ENCODE assay signal across 25 mouse cellular contexts in the genomic region with DNA sequence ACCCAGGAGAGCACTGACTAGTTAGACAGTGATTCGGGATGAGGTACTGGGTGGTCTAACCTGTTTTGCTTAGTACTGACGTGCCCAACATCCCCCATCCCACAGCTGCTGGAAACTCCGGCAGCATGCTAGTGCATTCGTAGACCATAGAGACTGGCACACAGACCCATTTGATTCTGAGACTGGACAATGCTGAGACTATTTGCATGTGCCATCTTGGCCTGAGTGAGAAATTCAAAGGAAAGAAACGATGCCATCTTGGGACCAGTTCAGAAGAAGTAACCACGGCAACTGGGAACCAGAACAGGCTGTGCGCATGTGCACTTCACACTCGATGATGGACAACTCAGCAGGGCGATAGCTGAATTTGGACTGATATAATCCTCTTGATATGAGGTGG.
A peak's percentile ranks its signal among the peaks of the same experiment; 100 is the strongest.
DNase-seq lines count a peak whose midpoint lies in the region; ATAC-seq lines count a peak whose summit lies in the region.
"Had no signal": no experiment of that assay in that cellular context is flagged by ENCODE, and none has a peak within 500 bp of the region (broad histone marks: within the 10 kb centered on the region; RNA-seq: fewer than 3 reads in every experiment).

No protein-coding gene starts in this region.

- no peak overlapping the region for H3K4me3 ChIP-seq in hindbrain, embryonic 10.5 days
- no peak overlapping the region for H3K4me3 ChIP-seq in hindbrain, embryonic 12.5 days
- no peak overlapping the region for H3K4me3 ChIP-seq in neural tube, embryonic 13.5 days
- no peak overlapping the region for H3K4me3 ChIP-seq in neural tube, embryonic 15.5 days (replicated peaks)
- H3K4me3 ChIP-seq: embryonic facial prominence, embryonic 13.5 days; forebrain, embryonic 10.5 days; hindbrain, embryonic 15.5 days; intestine, embryonic 15.5 days; limb, embryonic 12.5 days; liver, embryonic 15.5 days; lung, embryonic 15.5 days; midbrain, embryonic 10.5 days had no signal

- ATAC-seq in hindbrain, embryonic 12.5 days (ENCODE audit: low FRiP score), result no peak
- 0 out of 2 replicates have a peak, but pooled peaks have one; percentile 23 for ATAC-seq in neural tube, embryonic 13.5 days (ENCODE audit: low read depth)
- ATAC-seq in neural tube, embryonic 15.5 days (ENCODE audit: low FRiP score), result no peak
- ATAC-seq: activated CD4-positive, CD25-positive, alpha-beta regulatory T cell, adult 4 months; intestine, embryonic 15.5 days had no signal

- H3K9ac ChIP-seq in hindbrain, embryonic 12.5 days, result no peak overlapping the region
- no peak overlapping the region for H3K9ac ChIP-seq in neural tube, embryonic 13.5 days
- no peak overlapping the region for H3K9ac ChIP-seq in neural tube, embryonic 15.5 days (replicated peaks)
- H3K9ac ChIP-seq: embryonic facial prominence, embryonic 13.5 days; hindbrain, embryonic 15.5 days; intestine, embryonic 15.5 days; limb, embryonic 12.5 days; liver, embryonic 15.5 days; lung, embryonic 15.5 days had no signal

- peaks cover 2% of the 10 kb centered on the region; the same call in 1 of the 2 replicates for H3K9me3 ChIP-seq in hindbrain, embryonic 10.5 days
- H3K9me3 ChIP-seq in hindbrain, embryonic 12.5 days (replicated peaks), result no peaks in the 10 kb centered on the region
- H3K9me3 ChIP-seq in neural tube, embryonic 13.5 days, result no peaks in the 10 kb centered on the region
- no peaks in the 10 kb centered on the region for H3K9me3 ChIP-seq in neural tube, embryonic 15.5 days (replicated peaks)
- H3K9me3 ChIP-seq: embryonic facial prominence, embryonic 13.5 days; hindbrain, embryonic 15.5 days; intestine, embryonic 15.5 days; liver, embryonic 15.5 days; lung, embryonic 15.5 days; midbrain, embryonic 10.5 days had no signal

- H3K27ac ChIP-seq in hindbrain, embryonic 10.5 days, result 0 out of 2 replicates have a peak overlapping the region, but pooled peaks have one; percentile 16
- no peak overlapping the region for H3K27ac ChIP-seq in hindbrain, embryonic 12.5 days
- no peak overlapping the region for H3K27ac ChIP-seq in neural tube, embryonic 13.5 days (replicated peaks)
- H3K27ac ChIP-seq in neural tube, embryonic 15.5 days (replicated peaks), result no peak overlapping the region
- H3K27ac ChIP-seq: embryonic facial prominence, embryonic 13.5 days; forebrain, embryonic 10.5 days; hindbrain, embryonic 15.5 days; intestine, embryonic 15.5 days; limb, embryonic 12.5 days; liver, embryonic 15.5 days; lung, embryonic 15.5 days; midbrain, embryonic 10.5 days had no signal

- H3K4me1 ChIP-seq in hindbrain, embryonic 10.5 days (replicated peaks), result 0 out of 2 replicates have a peak, but pooled peaks cover 6% of the 10 kb centered on the region
- peaks cover 8% of the 10 kb centered on the region; the same call in 1 of the 2 replicates for H3K4me1 ChIP-seq in hindbrain, embryonic 12.5 days
- peaks cover 14% of the 10 kb centered on the region for H3K4me1 ChIP-seq in neural tube, embryonic 13.5 days (replicated peaks)
- H3K4me1 ChIP-seq in neural tube, embryonic 15.5 days, result no peaks in the 10 kb centered on the region
- H3K4me1 ChIP-seq: embryonic facial prominence, embryonic 13.5 days; intestine, embryonic 15.5 days; liver, embryonic 15.5 days; lung, embryonic 15.5 days; midbrain, embryonic 10.5 days had no signal

- no peaks in the 10 kb centered on the region for H3K27me3 ChIP-seq in hindbrain, embryonic 10.5 days (ENCODE audit: insufficient read depth, poor library complexity, severe bottlenecking)
- H3K27me3 ChIP-seq in hindbrain, embryonic 12.5 days, result no peaks in the 10 kb centered on the region
- H3K27me3 ChIP-seq in neural tube, embryonic 13.5 days, result no peaks in the 10 kb centered on the region
- H3K27me3 ChIP-seq in neural tube, embryonic 15.5 days (replicated peaks), result no peaks in the 10 kb centered on the region
- H3K27me3 ChIP-seq: embryonic facial prominence, embryonic 13.5 days; hindbrain, embryonic 15.5 days; intestine, embryonic 15.5 days; limb, embryonic 12.5 days; liver, embryonic 15.5 days; lung, embryonic 15.5 days had no signal

- DNase-seq in hindbrain, embryonic 10.5 days (ENCODE audit: low spot score), result no peak
- peak; percentile 19 to 48 for DNase-seq in layer of hippocampus, postnatal 14 days (ENCODE audit: low spot score in 2 of 2)
- no peak for DNase-seq in layer of hippocampus, postnatal 36 days
- DNase-seq in heart, postnatal 25 days (ENCODE audit: low spot score), result no peak
- DNase-seq: adrenal gland, adult 2 months; adrenal gland, postnatal 36 days; B cell, adult 2 months; cerebellum, adult 9-10 months; gastrocnemius, postnatal 14 days; heart, postnatal 14 days; kidney, adult 2 months; kidney, postnatal 36 days; thymus, postnatal 4 days had no signal

- WGBS in hindbrain, embryonic 10.5 days, result 87% methylated on average over 9 of the region's 9 CpGs
- WGBS in hindbrain, embryonic 12.5 days, result 85% methylated on average over 9 of the region's 9 CpGs
- WGBS in neural tube, embryonic 13.5 days, result 76% methylated on average over 9 of the region's 9 CpGs
- 71% methylated on average over 9 of the region's 9 CpGs for WGBS in neural tube, embryonic 15.5 days

- H3K4me2 ChIP-seq in hindbrain, embryonic 12.5 days (replicated peaks), result no peak overlapping the region
- H3K4me2 ChIP-seq in neural tube, embryonic 13.5 days, result no peak overlapping the region
- no peak overlapping the region for H3K4me2 ChIP-seq in neural tube, embryonic 15.5 days
- H3K4me2 ChIP-seq: embryonic facial prominence, embryonic 13.5 days; hindbrain, embryonic 15.5 days; intestine, embryonic 15.5 days; limb, embryonic 12.5 days; liver, embryonic 15.5 days; lung, embryonic 15.5 days had no signal

- peaks cover 21% of the 10 kb centered on the region for H3K36me3 ChIP-seq in hindbrain, embryonic 10.5 days
- H3K36me3 ChIP-seq in hindbrain, embryonic 12.5 days, result peaks cover 12% of the 10 kb centered on the region
- H3K36me3 ChIP-seq in neural tube, embryonic 13.5 days, result no peaks in the 10 kb centered on the region
- H3K36me3 ChIP-seq in neural tube, embryonic 15.5 days, result 0 out of 2 replicates have a peak, but pooled peaks cover 4% of the 10 kb centered on the region
- H3K36me3 ChIP-seq: hindbrain, embryonic 15.5 days had no signal

- intact Hi-C loops in heart, postnatal 25 days (cut with DNase I), result no loop called here

Comparison
In these comparisons a context has a peak if more than half of its experiments do, and no peak if none do; other contexts are left out.
1. DNase-seq: peak in layer of hippocampus, postnatal 14 days (2 of 2); none in hindbrain, embryonic 10.5 days (single experiment), layer of hippocampus, postnatal 36 days (0 of 2) and heart, postnatal 25 days (single experiment).